Mouse (Mus musculus) colon, adult 2 months (tissue): ENCODE results near the gene Xpo6. TPM values are rescaled to one million over a fixed set of nuclear protein-coding genes. Genes with fewer than 3 reads are reported as not detected.

Experiments
- polyA plus RNA-seq: library from polyadenylated mRNA; depleted of rRNA; stranded (reverse); fragments of >200 nt; gene quantifications from 2 replicates; pipeline ENCODE4 v1.2.3, GENCODE M21; 2012; rRNA removed

The Xpo6 gene
- polyA plus RNA-seq: 118 and 143 TPM in 2 replicates

DNA sequence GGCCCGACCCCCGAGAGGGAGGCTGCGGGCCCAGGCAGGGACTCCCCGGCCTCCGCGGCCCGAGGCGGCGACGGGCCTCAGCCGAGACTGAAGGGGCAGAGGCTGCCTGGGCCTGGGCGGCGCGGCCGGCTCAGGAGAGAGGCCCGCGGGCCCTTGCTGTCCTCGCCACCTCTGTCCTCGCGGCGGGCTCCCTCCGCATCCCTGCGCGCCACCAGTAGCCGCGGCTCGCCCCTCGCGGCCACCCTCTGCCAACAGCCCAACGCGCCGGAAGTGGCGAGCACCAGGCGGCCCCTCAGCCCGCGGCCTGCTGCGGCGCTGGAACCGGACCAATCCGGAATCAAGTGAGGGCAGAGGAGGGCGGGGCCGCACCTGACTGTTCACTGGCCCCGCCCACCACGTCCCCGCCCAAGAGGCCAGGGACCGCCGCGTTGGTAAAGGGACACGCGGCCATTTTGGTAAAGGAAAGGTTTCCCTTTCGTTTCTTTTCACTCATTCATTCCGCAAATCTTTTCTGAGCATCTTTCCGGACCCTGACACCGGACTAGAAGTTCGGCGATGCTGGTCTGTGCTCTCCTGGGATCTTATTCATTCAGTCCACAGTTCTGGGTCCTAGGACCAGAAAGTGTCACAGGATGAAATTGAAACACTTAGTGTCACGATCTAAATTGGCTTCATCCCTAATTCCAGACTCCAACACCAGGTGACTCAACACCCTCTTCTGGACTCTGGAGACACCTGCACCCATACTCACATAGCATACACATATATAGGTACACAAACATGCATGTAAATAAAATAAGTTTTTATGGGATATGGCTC is at the start of gene Xpo6:
Gene Xpo6 (minus strand): TSS at position 324 of the 819 bp plus-strand sequence.

GRCm38 (mm10) chr7:126082286-126082741 is 118.0 kb downstream of the Xpo6 start, which contains the start of gene Gsg1l:
Gsg1l (minus strand) TSS chr7:126082411.

Other genes with a start within 250 kb of the Xpo6 start
- gene Gsg1l, start 118.1 kb downstream of the Xpo6 start, polyA plus RNA-seq: 0.50 and 0.69 TPM in 2 replicates
- gene Sbk1, start 72.1 kb upstream of the Xpo6 start, polyA plus RNA-seq: 16.6 and 16.8 TPM in 2 replicates
- 5.2 and 7.9 TPM in 2 replicates for gene Lat, start 169.1 kb upstream of the Xpo6 start, polyA plus RNA-seq
- 118 and 182 TPM in 2 replicates for gene Spns1, start 176.9 kb upstream of the Xpo6 start, polyA plus RNA-seq
- 4.3 and 5.7 TPM in 2 replicates for gene Nfatc2ip, start 196.2 kb upstream of the Xpo6 start, polyA plus RNA-seq
- gene Cd19, start 214.4 kb upstream of the Xpo6 start, polyA plus RNA-seq: 3.8 and 5.0 TPM in 2 replicates
- gene Rabep2, start 228.3 kb upstream of the Xpo6 start, polyA plus RNA-seq: 35.6 and 37.0 TPM in 2 replicates